Comparison of ENCODE assay signal across 8 mouse cellular contexts in genomic region chr6:88199718-88200692, GRCm38 (mm10). TPM values are rescaled to one million over a fixed set of nuclear protein-coding genes. Genes with fewer than 3 reads are reported as not detected.
DNase-seq lines count a peak whose midpoint lies in the region; ATAC-seq and TF ChIP-seq lines count a peak whose summit lies in the region.

No protein-coding gene starts in this region.

- peak overlapping the region; percentile 54 for H3K9ac ChIP-seq in embryonic facial prominence, embryonic 12.5 days
- peak overlapping the region; percentile 16 for H3K9ac ChIP-seq in hindbrain, embryonic 15.5 days
- H3K9ac ChIP-seq in midbrain, embryonic 15.5 days = no peak overlapping the region

- DNase-seq in kidney, adult 2 months = no peak
- no peak for DNase-seq in kidney, adult 11 months
- DNase-seq in left cerebral cortex, adult 8-10 months (ENCODE audit: low spot score in 2 of 2) = no peak
- no peak for DNase-seq in gastrocnemius, adult 8-10 months (ENCODE audit: low spot score in 2 of 2)

- no peaks in the 10 kb centered on the region for H3K4me1 ChIP-seq in kidney, adult 2 months (ENCODE audit: control insufficient read depth, insufficient read depth, low read length)
- peaks cover 48% of the 10 kb centered on the region for H3K4me1 ChIP-seq in embryonic facial prominence, embryonic 12.5 days
- H3K4me1 ChIP-seq in hindbrain, embryonic 15.5 days (replicated peaks) = peaks cover 33% of the 10 kb centered on the region
- peaks cover 44% of the 10 kb centered on the region for H3K4me1 ChIP-seq in midbrain, embryonic 15.5 days

- H3K9me3 ChIP-seq in embryonic facial prominence, embryonic 12.5 days = no peaks in the 10 kb centered on the region
- H3K9me3 ChIP-seq in hindbrain, embryonic 15.5 days = no peaks in the 10 kb centered on the region
- no peaks in the 10 kb centered on the region for H3K9me3 ChIP-seq in midbrain, embryonic 15.5 days

- no peaks in the 10 kb centered on the region for H3K36me3 ChIP-seq in kidney, adult 2 months (ENCODE audit: control insufficient read depth, insufficient read depth, low read length)
- no peaks in the 10 kb centered on the region for H3K36me3 ChIP-seq in embryonic facial prominence, embryonic 12.5 days
- H3K36me3 ChIP-seq in hindbrain, embryonic 15.5 days = no peaks in the 10 kb centered on the region
- H3K36me3 ChIP-seq in midbrain, embryonic 15.5 days (replicated peaks) = no peaks in the 10 kb centered on the region

- TF ChIP-seq CTCF in kidney, adult 2 months (conservative IDR thresholded peaks at IDR 0.05; ENCODE audit: insufficient read depth, insufficient read length, low read depth, low read length) = no peak

- no peak for TF ChIP-seq POLR2A in kidney, adult 2 months (IDR thresholded peaks at IDR 0.05; ENCODE audit: low read depth, low read length)

- H3K27me3 ChIP-seq in kidney, adult 2 months (replicated peaks; ENCODE audit: control insufficient read depth, insufficient read depth, low read length) = peaks cover 2% of the 10 kb centered on the region; the same call in 1 of the 2 replicates
- H3K27me3 ChIP-seq in embryonic facial prominence, embryonic 12.5 days = peaks cover 92% of the 10 kb centered on the region
- H3K27me3 ChIP-seq in hindbrain, embryonic 15.5 days = peaks cover 89% of the 10 kb centered on the region
- H3K27me3 ChIP-seq in midbrain, embryonic 15.5 days (replicated peaks) = peaks cover 77% of the 10 kb centered on the region

- 16% methylated on average over 50 of the region's 50 CpGs for WGBS in kidney, adult 2 months
- 5% methylated on average over 50 of the region's 50 CpGs for WGBS in embryonic facial prominence, embryonic 12.5 days
- WGBS in hindbrain, embryonic 15.5 days = 2% methylated on average over 50 of the region's 50 CpGs
- 3% methylated on average over 50 of the region's 50 CpGs for WGBS in midbrain, embryonic 15.5 days

- peak overlapping the region; percentile 78 for H3K4me2 ChIP-seq in embryonic facial prominence, embryonic 12.5 days (replicated peaks)
- H3K4me2 ChIP-seq in hindbrain, embryonic 15.5 days = peak overlapping the region; percentile 57
- peak overlapping the region; percentile 55 for H3K4me2 ChIP-seq in midbrain, embryonic 15.5 days

- H3K27ac ChIP-seq in kidney, adult 2 months (ENCODE audit: insufficient read depth, low read depth, low read length) = no peak overlapping the region
- H3K27ac ChIP-seq in embryonic facial prominence, embryonic 12.5 days = 0 out of 2 replicates have a peak overlapping the region, but pooled peaks have one; percentile 7
- H3K27ac ChIP-seq in hindbrain, embryonic 15.5 days (replicated peaks) = no peak overlapping the region
- no peak overlapping the region for H3K27ac ChIP-seq in midbrain, embryonic 15.5 days

- no peak for ATAC-seq in embryonic facial prominence, embryonic 12.5 days (ENCODE audit: insufficient number of reproducible peaks, insufficient read depth, low FRiP score, low TSS enrichment)
- no peak for ATAC-seq in hindbrain, embryonic 15.5 days (ENCODE audit: low FRiP score, low read depth)
- no peak for ATAC-seq in midbrain, embryonic 15.5 days (replicated peaks)
- no peak for ATAC-seq in frontal cortex, adult (ENCODE audit: low TSS enrichment)

- H3K4me3 ChIP-seq in kidney, adult 2 months (ENCODE audit: insufficient read depth, low read depth, low read length) = peak overlapping the region; percentile 42
- H3K4me3 ChIP-seq in embryonic facial prominence, embryonic 12.5 days = peak overlapping the region; percentile 49
- H3K4me3 ChIP-seq in hindbrain, embryonic 15.5 days = peak overlapping the region; percentile 41
- H3K4me3 ChIP-seq in midbrain, embryonic 15.5 days = peak overlapping the region; percentile 39

RNA-seq across cellular contexts. Expression of gene Gata2, which starts 6.3 kb away (rescaled TPM):
- 36.9 and 37.4 TPM in 2 replicates for polyA plus RNA-seq in kidney, adult 2 months (2012; rRNA removed)
- polyA plus RNA-seq in embryonic facial prominence, embryonic 12.5 days (2016; fragmentation: Nextera tagmentation; extraction: Ambion mirVana) = 40.3 and 50.4 TPM in 2 replicates
- polyA plus RNA-seq in hindbrain, embryonic 15.5 days (2015; fragmentation: Nextera tagmentation; extraction: Ambion mirVana) = 18.1 and 20.2 TPM in 2 replicates
- 20.7 and 20.9 TPM in 2 replicates for polyA plus RNA-seq in midbrain, embryonic 15.5 days (2015; fragmentation: Nextera tagmentation; extraction: Ambion mirVana)
- 1 to 10 TPM; 4.4 to 6.8 (median 6.2) TPM for total RNA-seq in left cerebral cortex, adult 8-10 months (2022)
- total RNA-seq in gastrocnemius, adult 8-10 months (2022) = 1 to 10 TPM; 3.0 to 6.0 (median 4.1) TPM

RNA-seq across cellular contexts. Expression of gene Dnajb8, which starts 22.1 kb away (rescaled TPM):
- polyA plus RNA-seq in kidney, adult 2 months (2012; rRNA removed) = 0.10 TPM in 1 of 2 replicates, not detected in the other
- polyA plus RNA-seq in embryonic facial prominence, embryonic 12.5 days (2016; fragmentation: Nextera tagmentation; extraction: Ambion mirVana) = not detected in 2 replicates
- not detected in 2 replicates for polyA plus RNA-seq in hindbrain, embryonic 15.5 days (2015; fragmentation: Nextera tagmentation; extraction: Ambion mirVana)
- not detected in 2 replicates for polyA plus RNA-seq in midbrain, embryonic 15.5 days (2015; fragmentation: Nextera tagmentation; extraction: Ambion mirVana)
- not detected for total RNA-seq in left cerebral cortex, adult 8-10 months (2022)
- total RNA-seq in gastrocnemius, adult 8-10 months (2022) = not detected
